In the genomic region with DNA sequence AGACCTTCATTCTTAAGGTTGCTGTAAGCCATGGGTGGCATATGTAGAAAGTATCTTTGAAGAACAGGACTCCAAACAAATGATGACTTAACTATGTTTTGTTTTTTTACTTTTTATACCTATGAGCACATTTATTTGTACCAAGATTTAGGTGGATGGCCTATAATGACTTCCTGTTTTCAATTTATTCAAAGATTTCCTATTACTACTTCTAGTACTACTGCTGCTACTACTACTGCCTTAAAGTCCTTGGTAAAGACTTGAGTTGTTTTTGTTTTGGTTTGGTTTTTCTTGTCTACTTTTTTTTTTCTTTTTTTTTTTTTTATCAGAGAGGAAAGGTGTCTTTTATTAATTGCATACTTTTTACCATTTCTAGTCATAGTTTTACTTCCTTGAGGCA, we compare ENCODE assay signal across 25 mouse cellular contexts.
"Had no signal": no experiment of that assay in that cellular context is flagged by ENCODE, and none has a peak within 500 bp of the region (broad histone marks: within the 10 kb centered on the region; RNA-seq: fewer than 3 reads in every experiment).

No protein-coding gene starts in this region.

- H3K36me3 ChIP-seq: heart, embryonic 13.5 days; heart, embryonic 15.5 days; hindbrain, embryonic 13.5 days; hindbrain, embryonic 15.5 days; intestine, embryonic 15.5 days; limb, embryonic 10.5 days; limb, embryonic 12.5 days; liver, embryonic 12.5 days had no signal

- H3K9me3 ChIP-seq: heart, embryonic 13.5 days; heart, embryonic 15.5 days; hindbrain, embryonic 13.5 days; hindbrain, embryonic 15.5 days; intestine, embryonic 15.5 days; limb, embryonic 10.5 days; limb, embryonic 12.5 days; liver, embryonic 12.5 days had no signal

- H3K27ac ChIP-seq: gastrocnemius, adult 2 months; heart, adult 2 months; heart, embryonic 13.5 days; heart, embryonic 15.5 days; hindbrain, embryonic 13.5 days; hindbrain, embryonic 15.5 days; hindbrain, postnatal 0 days; intestine, embryonic 15.5 days; layer of hippocampus, adult 2 months; left cerebral cortex, adult 2 months; limb, embryonic 10.5 days; limb, embryonic 12.5 days; liver, embryonic 12.5 days; liver, embryonic 14.5 days had no signal

- ATAC-seq: hindbrain, postnatal 0 days; intestine, embryonic 15.5 days; intestine, postnatal 0 days; liver, embryonic 12.5 days had no signal

- H3K4me3 ChIP-seq: gastrocnemius, adult 2 months; heart, adult 2 months; heart, embryonic 13.5 days; heart, embryonic 15.5 days; hindbrain, embryonic 13.5 days; hindbrain, embryonic 15.5 days; intestine, embryonic 15.5 days; layer of hippocampus, adult 2 months; left cerebral cortex, adult 2 months; limb, embryonic 10.5 days; limb, embryonic 12.5 days; liver, embryonic 12.5 days had no signal

- DNase-seq: gastrocnemius, adult 2 months; gastrocnemius, postnatal 10 days; gastrocnemius, postnatal 36 days; heart, adult 11 months; heart, adult 2 months; heart, postnatal 14 days; heart, postnatal 36 days; kidney, adult 18-20 months; kidney, adult 8-10 months; kidney, postnatal 10 days; kidney, postnatal 25 days; kidney, postnatal 4 days had no signal

- H3K4me1 ChIP-seq: heart, embryonic 13.5 days; heart, embryonic 15.5 days; hindbrain, embryonic 13.5 days; hindbrain, embryonic 15.5 days; intestine, embryonic 15.5 days; limb, embryonic 10.5 days; limb, embryonic 12.5 days; liver, embryonic 12.5 days had no signal

- H3K27me3 ChIP-seq: heart, embryonic 13.5 days; heart, embryonic 15.5 days; hindbrain, embryonic 13.5 days; hindbrain, embryonic 15.5 days; intestine, embryonic 15.5 days; limb, embryonic 12.5 days; liver, embryonic 12.5 days had no signal
